Mouse (Mus musculus): ENCODE measurements at regions not wholly inside any gene's neighbourhood (a gene's known extent, or its start where the extent isn't known, plus 50 kb on each side); places are given as distances from the start of the nearest gene placed in this dataset.
A peak's percentile ranks its signal among the peaks of the same experiment; 100 is the strongest.

DNA sequence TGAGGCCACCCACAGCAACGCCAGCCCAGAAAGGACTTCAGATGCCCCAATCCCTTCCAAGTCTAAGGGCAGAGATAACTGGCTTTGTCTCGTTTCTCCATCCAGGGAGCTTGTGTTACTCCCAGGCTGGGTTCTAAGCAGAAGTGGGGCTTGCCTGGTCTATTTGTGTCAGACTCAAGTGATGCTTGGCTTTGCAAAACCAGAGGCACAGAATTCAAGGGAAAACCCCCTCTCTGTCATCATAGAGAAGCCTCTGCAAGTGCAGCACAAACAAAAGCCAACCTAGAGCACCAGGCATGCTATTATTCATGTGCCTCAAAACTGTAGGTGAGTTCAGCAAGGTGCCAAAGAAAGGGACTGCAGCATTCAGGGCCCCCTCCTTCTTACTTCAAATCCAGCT is 284.9 kb downstream of the Irs2 start:
- peaks cover 32% of the 10 kb centered on the region for H3K4me1 ChIP-seq
- H3K36me3 ChIP-seq (replicated peaks): no peaks in the 10 kb centered on the region
- 76% methylated on average over 2 of the region's 2 CpGs for WGBS
- H3K9me3 ChIP-seq: no peaks in the 10 kb centered on the region
- DNase-seq (ENCODE audit: extremely low spot score, low spot score): no peak
- H3K4me3 ChIP-seq: no peak overlapping the region
- H3K27ac ChIP-seq: peak overlapping the region; percentile 68
- peaks cover 5% of the 10 kb centered on the region; the same call in 1 of the 2 replicates for H3K27me3 ChIP-seq (ENCODE audit: poor library complexity, severe bottlenecking)

DNA sequence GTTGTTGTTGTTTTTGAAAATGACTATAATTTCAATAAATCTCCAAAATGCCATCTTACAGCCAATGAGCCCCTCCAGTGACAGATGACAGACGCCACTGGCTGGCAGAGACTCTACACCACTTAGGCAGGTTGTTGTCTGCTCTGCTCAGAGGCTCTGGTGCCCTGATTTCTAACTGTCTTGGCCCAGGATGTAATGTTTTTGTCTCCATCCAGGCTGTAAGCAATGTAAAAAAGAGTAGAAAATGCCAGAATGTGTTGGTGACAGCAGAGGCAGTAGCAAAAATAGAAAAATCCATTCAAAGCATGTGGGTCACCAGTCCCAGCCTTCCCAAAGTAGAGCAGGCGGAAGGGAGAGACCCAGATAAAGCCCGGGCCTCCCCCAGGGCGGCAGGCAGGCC is 285.5 kb downstream of the Irs2 start:
- Histone ChIP-seq H3K9me3 (no peaks in the 10 kb centered on the region), H3K27ac (peak overlapping the region; percentile 68), H3K36me3 (replicated peaks) (no peaks in the 10 kb centered on the region), H3K4me1 (peaks cover 32% of the 10 kb centered on the region), H3K4me3 (no peak overlapping the region), H3K27me3 (ENCODE audit: poor library complexity, severe bottlenecking) (peaks cover 9% of the 10 kb centered on the region)
- WGBS: 91% methylated on average over 4 of the region's 4 CpGs
- no peak for DNase-seq (ENCODE audit: extremely low spot score, low spot score)

DNA sequence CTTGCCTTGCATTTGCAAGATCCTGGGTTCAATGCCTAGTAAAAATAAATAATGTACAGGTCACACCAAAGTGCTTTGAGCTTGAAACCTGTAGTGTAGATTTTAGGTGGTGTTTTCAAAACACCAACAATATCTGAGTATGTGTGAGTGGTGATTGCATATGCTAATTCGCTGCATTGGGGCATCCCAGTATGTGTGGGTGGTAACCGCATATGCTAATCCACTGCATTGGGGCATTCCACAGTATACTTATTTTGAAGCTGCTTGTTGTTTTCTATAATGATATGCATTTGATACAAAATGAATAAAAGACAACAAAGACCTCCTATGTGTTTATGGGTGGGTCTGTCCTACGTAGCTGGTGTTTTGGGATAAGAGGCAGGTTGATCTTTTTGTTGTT is 285.9 kb downstream of the Irs2 start:
- peak overlapping the region; percentile 75; the same call in 1 of the 2 replicates for H3K27ac ChIP-seq
- 93% methylated on average over 3 of the region's 3 CpGs for WGBS
- DNase-seq (ENCODE audit: extremely low spot score, low spot score): no peak
- no peaks in the 10 kb centered on the region for H3K9me3 ChIP-seq
- peaks cover 13% of the 10 kb centered on the region for H3K27me3 ChIP-seq (ENCODE audit: poor library complexity, severe bottlenecking)
- H3K4me3 ChIP-seq: no peak overlapping the region
- peaks cover 32% of the 10 kb centered on the region for H3K4me1 ChIP-seq
- no peaks in the 10 kb centered on the region for H3K36me3 ChIP-seq (replicated peaks)

DNA sequence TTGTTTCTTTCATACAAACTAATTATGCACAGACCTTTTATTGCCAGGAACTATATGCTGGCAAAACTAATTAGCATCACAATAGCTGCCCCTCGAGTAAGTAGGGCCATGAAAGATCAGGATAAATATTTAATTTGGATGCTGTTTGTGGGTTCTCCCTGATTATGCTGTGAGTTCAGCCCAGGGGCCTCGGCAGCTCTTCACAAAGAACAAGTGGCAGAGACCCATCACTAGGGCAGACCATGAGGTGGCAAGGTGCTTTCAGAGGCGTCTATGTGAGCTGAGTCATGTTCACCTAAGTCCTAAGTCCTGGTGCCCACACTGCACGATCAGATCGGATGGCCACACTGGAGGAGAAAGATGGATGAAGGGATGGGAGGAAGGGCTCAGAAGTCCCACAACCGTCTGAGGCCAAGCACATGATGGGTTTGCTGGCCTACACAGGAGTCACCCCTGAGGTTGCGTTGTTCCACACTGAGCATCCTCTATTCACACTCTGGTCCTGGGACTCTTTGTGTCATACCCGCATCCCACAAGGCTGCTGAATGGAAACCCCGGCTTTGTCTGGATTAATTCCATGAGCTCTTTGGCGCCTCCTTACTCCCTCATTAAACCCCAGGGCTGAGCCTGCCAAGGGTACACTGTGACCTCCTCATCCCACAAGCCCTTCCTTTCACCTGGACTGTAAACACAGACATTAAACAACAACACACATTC is 287.0 kb downstream of the Irs2 start:
- peak; percentile 46 for DNase-seq (ENCODE audit: extremely low spot score, low spot score)
- peak overlapping the region; percentile 75 for H3K27ac ChIP-seq

DNA sequence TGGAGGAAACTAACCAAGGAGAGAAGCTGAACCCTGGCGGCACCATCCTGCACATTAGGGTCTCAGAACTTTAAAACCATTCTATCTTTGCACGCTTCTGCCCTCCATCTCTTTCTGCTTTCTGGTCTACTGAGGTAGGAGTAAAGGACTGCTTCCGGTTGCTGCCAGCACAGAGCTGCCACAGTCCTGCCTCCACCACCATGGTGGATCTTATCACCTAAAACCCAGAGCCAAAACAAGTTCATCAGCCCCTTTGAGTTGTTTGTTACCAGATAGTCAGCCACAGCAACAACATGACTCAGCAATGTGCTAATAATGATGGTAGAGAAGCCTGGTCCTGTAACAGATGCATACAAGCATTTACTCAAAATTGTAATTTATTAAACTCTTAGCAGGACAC is 287.9 kb downstream of the Irs2 start:
- no peak overlapping the region for H3K4me3 ChIP-seq
- H3K9me3 ChIP-seq: no peaks in the 10 kb centered on the region
- peaks cover 19% of the 10 kb centered on the region for H3K27me3 ChIP-seq (ENCODE audit: poor library complexity, severe bottlenecking)
- H3K4me1 ChIP-seq: peaks cover 32% of the 10 kb centered on the region
- DNase-seq (ENCODE audit: extremely low spot score, low spot score): no peak
- H3K36me3 ChIP-seq (replicated peaks): no peaks in the 10 kb centered on the region
- WGBS: 92% methylated on average over 3 of the region's 3 CpGs
- H3K27ac ChIP-seq: no peak overlapping the region

More for the DNA sequence above, 287.0 kb downstream of the Irs2 start:
- Histone ChIP-seq H3K4me3 (no peak overlapping the region), H3K27me3 (ENCODE audit: poor library complexity, severe bottlenecking) (peaks cover 19% of the 10 kb centered on the region), H3K36me3 (replicated peaks) (no peaks in the 10 kb centered on the region), H3K4me1 (peaks cover 32% of the 10 kb centered on the region), H3K9me3 (no peaks in the 10 kb centered on the region)
- 47% methylated on average over 10 of the region's 10 CpGs for WGBS

DNA sequence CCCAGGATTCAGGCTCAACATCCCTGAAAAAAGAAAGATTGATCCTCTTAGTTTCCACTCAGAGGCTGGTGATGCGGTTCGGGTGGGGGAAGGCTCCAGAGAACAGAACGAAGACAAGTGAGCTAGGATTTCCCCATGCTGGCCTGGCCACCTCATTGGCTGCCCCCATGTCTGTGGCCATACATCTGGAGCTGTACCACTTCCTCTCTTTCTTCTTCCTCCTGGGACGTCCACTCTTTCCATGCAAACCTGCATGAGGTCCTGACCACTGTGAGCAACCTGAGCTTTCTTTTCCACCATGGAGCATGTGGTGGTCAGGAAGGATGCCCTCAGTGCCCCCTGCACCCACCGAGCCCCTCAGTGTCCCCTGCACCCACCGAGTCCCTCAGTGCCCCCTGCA is 288.8 kb downstream of the Irs2 start:
- Histone ChIP-seq H3K36me3 (replicated peaks) (no peaks in the 10 kb centered on the region), H3K27ac (no peak overlapping the region), H3K27me3 (ENCODE audit: poor library complexity, severe bottlenecking) (peaks cover 19% of the 10 kb centered on the region), H3K4me1 (peaks cover 32% of the 10 kb centered on the region), H3K9me3 (no peaks in the 10 kb centered on the region), H3K4me3 (no peak overlapping the region)
- WGBS: 93% methylated on average over 6 of the region's 6 CpGs
- no peak for DNase-seq (ENCODE audit: extremely low spot score, low spot score)

DNA sequence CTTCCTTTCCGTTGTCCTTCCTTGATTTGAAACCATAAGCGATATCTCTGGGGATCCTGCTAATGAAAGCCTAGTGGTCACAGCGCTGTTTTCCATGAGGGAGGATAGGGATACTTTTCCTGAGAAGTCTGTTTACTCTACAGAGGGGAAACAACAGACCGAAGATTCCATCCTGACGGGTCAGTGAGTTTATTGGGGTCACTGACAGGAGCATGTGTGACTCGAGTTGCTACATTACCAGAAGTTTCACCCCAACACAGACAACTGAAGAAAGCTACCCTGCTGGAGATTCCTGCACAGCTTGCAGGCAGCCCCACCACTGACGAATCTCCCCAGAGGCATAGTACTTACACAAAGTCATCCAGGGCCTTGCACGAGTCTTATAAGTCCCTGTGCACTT is 291.0 kb downstream of the Irs2 start:
- Histone ChIP-seq H3K4me1 (peaks cover 17% of the 10 kb centered on the region), H3K27ac (no peak overlapping the region), H3K27me3 (ENCODE audit: poor library complexity, severe bottlenecking) (peaks cover 17% of the 10 kb centered on the region), H3K9me3 (no peaks in the 10 kb centered on the region), H3K4me3 (no peak overlapping the region), H3K36me3 (replicated peaks) (no peaks in the 10 kb centered on the region)
- 75% methylated on average over 8 of the region's 8 CpGs for WGBS
- no peak for DNase-seq (ENCODE audit: extremely low spot score, low spot score)

DNA sequence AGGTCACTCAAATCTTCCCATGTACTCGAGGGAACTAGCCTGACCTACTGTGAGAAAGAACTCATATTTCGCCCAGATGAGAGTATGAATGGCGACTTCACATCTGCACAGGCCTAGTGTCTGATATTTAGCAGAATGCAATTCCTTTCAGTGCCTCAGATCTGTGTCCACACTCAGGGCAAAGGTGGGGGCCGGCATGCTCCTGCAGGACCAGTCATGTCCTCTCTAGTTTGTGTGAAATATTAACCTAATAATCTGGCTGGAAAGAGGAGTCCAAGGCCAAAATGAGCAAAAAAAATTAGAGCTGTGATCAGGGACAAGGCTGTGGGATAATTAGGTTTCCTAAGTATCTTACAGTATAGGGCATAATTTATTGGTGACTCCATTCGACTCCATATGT is 292.1 kb downstream of the Irs2 start:
- Histone ChIP-seq H3K36me3 (replicated peaks) (no peaks in the 10 kb centered on the region), H3K4me1 (peaks cover 6% of the 10 kb centered on the region), H3K27ac (no peak overlapping the region), H3K4me3 (no peak overlapping the region), H3K9me3 (no peaks in the 10 kb centered on the region), H3K27me3 (ENCODE audit: poor library complexity, severe bottlenecking) (peaks cover 17% of the 10 kb centered on the region)
- 86% methylated on average over 5 of the region's 5 CpGs for WGBS
- DNase-seq (ENCODE audit: extremely low spot score, low spot score): no peak

DNA sequence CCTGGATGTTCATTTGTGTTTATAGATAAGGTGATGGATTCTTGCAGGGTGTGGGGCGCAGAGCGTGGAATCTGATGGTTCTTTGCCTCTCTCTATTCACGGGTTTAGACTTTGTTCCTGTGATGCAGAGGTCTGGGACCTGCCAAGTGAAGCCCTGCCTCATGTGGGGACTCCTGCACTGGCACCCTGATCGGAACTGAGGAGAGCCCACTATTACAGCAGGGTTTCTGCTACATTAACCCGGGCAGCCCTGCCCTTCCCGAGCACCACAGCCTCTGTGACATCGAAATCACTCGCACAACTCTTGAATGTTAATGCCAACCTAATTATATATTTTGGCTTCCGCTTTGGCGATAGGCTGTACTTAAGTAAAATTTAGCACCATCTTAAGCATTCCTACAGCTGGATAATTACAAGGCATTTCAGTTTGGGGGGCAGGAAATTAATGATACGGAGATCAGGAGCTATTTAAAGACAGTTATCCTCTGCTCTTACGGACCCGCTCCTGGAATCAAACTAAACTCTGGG is 294.7 kb downstream of the Irs2 start:
- H3K9me3 ChIP-seq: no peaks in the 10 kb centered on the region
- H3K36me3 ChIP-seq (replicated peaks): no peaks in the 10 kb centered on the region
- H3K4me1 ChIP-seq: no peaks in the 10 kb centered on the region
- no peak for DNase-seq (ENCODE audit: extremely low spot score, low spot score)
- peaks cover 17% of the 10 kb centered on the region for H3K27me3 ChIP-seq (ENCODE audit: poor library complexity, severe bottlenecking)
- 84% methylated on average over 13 of the region's 13 CpGs for WGBS
- H3K27ac ChIP-seq: no peak overlapping the region
- H3K4me3 ChIP-seq: no peak overlapping the region

DNA sequence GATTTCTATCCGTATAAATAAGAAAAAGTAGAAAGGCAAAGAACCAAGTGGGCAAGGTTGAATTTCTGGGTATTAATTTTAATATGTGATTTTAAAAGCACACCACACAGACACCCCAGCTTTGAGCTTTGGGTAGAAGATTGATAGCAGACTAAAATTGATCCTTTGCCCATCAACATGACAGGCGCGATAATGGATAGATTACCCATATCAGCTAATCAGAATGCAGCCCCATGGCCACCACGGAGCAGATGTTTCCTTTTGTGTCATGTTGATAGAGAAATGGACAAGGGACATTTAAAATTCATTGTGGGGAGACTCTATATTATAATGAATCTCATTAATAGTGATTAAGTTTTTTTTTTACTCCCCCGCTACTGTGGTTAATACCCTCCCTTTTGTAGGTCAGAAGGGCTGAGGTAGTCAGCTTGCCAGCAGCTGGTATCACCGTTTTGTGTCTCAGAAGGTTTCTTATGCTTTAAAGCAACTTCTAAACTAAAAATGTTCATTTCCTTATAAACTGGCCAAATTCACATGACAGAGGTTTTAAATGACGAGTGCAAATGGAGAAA is 296.1 kb downstream of the Irs2 start:
- Histone ChIP-seq H3K36me3 (replicated peaks) (no peaks in the 10 kb centered on the region), H3K9me3 (no peaks in the 10 kb centered on the region), H3K27ac (no peak overlapping the region), H3K4me3 (no peak overlapping the region), H3K27me3 (ENCODE audit: poor library complexity, severe bottlenecking) (peaks cover 7% of the 10 kb centered on the region), H3K4me1 (no peaks in the 10 kb centered on the region)
- WGBS: 84% methylated on average over 7 of the region's 7 CpGs
- DNase-seq (ENCODE audit: extremely low spot score, low spot score): no peak

DNA sequence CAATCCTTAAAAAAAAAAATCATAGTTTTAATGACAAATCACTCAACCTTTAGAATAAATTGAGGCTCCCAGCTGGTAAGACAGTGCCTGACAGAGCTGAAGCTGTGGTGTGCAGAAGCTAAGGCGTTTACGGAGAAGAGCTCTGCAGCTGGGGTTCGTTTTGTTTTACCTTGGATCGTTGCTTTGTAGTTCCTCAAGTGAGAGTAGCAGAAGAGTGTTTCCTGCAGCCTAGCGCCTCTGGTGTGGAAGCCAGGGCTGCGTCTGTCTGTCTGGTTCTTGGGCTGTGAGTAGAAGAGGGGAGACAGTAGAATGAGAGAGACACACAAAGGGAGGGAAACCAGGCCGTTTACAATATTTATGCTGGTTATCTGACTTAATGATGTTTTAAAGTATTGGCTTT is 296.8 kb downstream of the Irs2 start:
- H3K4me1 ChIP-seq: no peaks in the 10 kb centered on the region
- peaks cover 7% of the 10 kb centered on the region; the same call in 1 of the 2 replicates for H3K27me3 ChIP-seq (ENCODE audit: poor library complexity, severe bottlenecking)
- WGBS: 81% methylated on average over 7 of the region's 7 CpGs
- no peak overlapping the region for H3K27ac ChIP-seq
- H3K4me3 ChIP-seq: no peak overlapping the region
- DNase-seq (ENCODE audit: extremely low spot score, low spot score): no peak
- H3K9me3 ChIP-seq: no peaks in the 10 kb centered on the region
- H3K36me3 ChIP-seq (replicated peaks): no peaks in the 10 kb centered on the region

DNA sequence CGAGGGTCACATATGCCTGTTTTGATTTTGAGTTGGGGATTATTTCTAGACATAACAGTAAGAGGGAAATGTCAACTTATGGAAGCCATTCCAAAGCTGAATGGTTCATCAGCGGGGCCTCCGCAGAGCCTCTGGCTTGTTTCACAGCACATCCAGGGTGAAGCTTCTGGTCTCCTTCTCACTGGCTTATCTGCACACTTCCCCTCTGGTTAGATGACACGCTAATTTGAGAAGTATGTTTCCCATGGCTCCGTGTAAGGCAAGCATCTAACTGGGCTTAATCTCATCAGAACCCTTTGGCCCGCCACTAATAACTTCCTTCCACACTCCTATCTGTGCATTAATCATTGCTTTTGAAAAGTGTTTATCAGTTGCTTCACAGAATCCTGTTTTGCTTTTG is 299.7 kb downstream of the Irs2 start:
- H3K4me1 ChIP-seq: 0 out of 2 replicates have a peak, but pooled peaks cover 4% of the 10 kb centered on the region
- WGBS: 85% methylated on average over 6 of the region's 6 CpGs
- H3K36me3 ChIP-seq (replicated peaks): no peaks in the 10 kb centered on the region
- no peak overlapping the region for H3K27ac ChIP-seq
- H3K9me3 ChIP-seq: no peaks in the 10 kb centered on the region
- H3K4me3 ChIP-seq: no peak overlapping the region
- no peak for DNase-seq (ENCODE audit: extremely low spot score, low spot score)
- peaks cover 18% of the 10 kb centered on the region; the same call in 1 of the 2 replicates for H3K27me3 ChIP-seq (ENCODE audit: poor library complexity, severe bottlenecking)

DNA sequence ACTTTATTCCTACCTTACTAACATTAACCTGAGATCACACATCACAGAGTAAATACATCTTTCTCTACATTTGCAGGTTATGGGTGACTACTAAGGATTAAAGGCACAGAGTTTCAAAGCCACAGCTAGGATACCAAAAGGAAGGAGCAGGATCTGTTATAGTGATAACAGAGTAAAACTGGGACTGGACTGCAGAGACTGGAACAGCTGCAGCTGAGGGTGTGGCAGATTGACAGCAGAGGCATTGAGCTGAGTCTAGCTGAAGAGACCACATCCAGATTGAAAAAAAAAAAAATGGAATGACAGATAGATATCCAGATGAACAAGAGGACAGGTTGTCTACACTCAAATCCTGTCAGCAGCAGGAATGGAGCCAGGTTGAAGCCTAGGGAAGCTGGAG is 301.1 kb downstream of the Irs2 start:
- H3K4me1 ChIP-seq: peaks cover 12% of the 10 kb centered on the region
- no peak overlapping the region for H3K4me3 ChIP-seq
- no peaks in the 10 kb centered on the region for H3K9me3 ChIP-seq
- H3K27ac ChIP-seq: no peak overlapping the region
- peaks cover 16% of the 10 kb centered on the region; the same call in 1 of the 2 replicates for H3K27me3 ChIP-seq (ENCODE audit: poor library complexity, severe bottlenecking)
- DNase-seq (ENCODE audit: extremely low spot score, low spot score): no peak
- H3K36me3 ChIP-seq (replicated peaks): no peaks in the 10 kb centered on the region
